Mouse (Mus musculus): ENCODE data around the gene Arfgef3. TPM values are rescaled to one million over a fixed set of nuclear protein-coding genes. Genes with fewer than 3 reads are reported as not detected.

Arfgef3 gene
- polyA plus RNA-seq, 1 experiment from 2014 or later = 0.62 TPM

GRCm38 (mm10) chr10:18664016-18664415 is 79.7 kb downstream of the Arfgef3 start:
- 87% methylated on average over 2 of the region's 2 CpGs for WGBS
- H3K36me3 ChIP-seq (replicated peaks) = no peaks in the 10 kb centered on the region
- H3K9me3 ChIP-seq = peaks cover 6% of the 10 kb centered on the region; the same call in 1 of the 2 replicates
- H3K4me1 ChIP-seq = no peaks in the 10 kb centered on the region
- H3K27me3 ChIP-seq (ENCODE audit: poor library complexity, severe bottlenecking) = no peaks in the 10 kb centered on the region
- no peak for DNase-seq (ENCODE audit: extremely low spot score, low spot score)
- no peak overlapping the region for H3K4me3 ChIP-seq
- no peak overlapping the region for H3K27ac ChIP-seq

- H3K36me3 ChIP-seq (replicated peaks) = no peaks in the 10 kb centered on the region
- 82% methylated on average over 1 of the region's 1 CpGs for WGBS
- no peaks in the 10 kb centered on the region for H3K27me3 ChIP-seq (ENCODE audit: poor library complexity, severe bottlenecking)
- no peaks in the 10 kb centered on the region for H3K4me1 ChIP-seq
- H3K4me3 ChIP-seq = no peak overlapping the region
- H3K9me3 ChIP-seq = peaks cover 6% of the 10 kb centered on the region; the same call in 1 of the 2 replicates
- DNase-seq (ENCODE audit: extremely low spot score, low spot score) = no peak
- no peak overlapping the region for H3K27ac ChIP-seq
Observed at GRCm38 (mm10) chr10:18661606-18662220, 82.0 kb downstream of the Arfgef3 start.

- Histone ChIP-seq H3K36me3 (replicated peaks) (no peaks in the 10 kb centered on the region), H3K4me3 (no peak overlapping the region), H3K27ac (no peak overlapping the region), H3K27me3 (ENCODE audit: poor library complexity, severe bottlenecking) (no peaks in the 10 kb centered on the region), H3K9me3 (peaks cover 6% of the 10 kb centered on the region; the same call in 1 of the 2 replicates), H3K4me1 (no peaks in the 10 kb centered on the region)
- DNase-seq (ENCODE audit: extremely low spot score, low spot score) = no peak
- 84% methylated on average over 2 of the region's 2 CpGs for WGBS
Observed at GRCm38 (mm10) chr10:18660998-18661397, 82.8 kb downstream of the Arfgef3 start.

- Histone ChIP-seq H3K27ac (no peak overlapping the region), H3K4me3 (no peak overlapping the region), H3K4me1 (no peaks in the 10 kb centered on the region), H3K36me3 (replicated peaks) (no peaks in the 10 kb centered on the region), H3K27me3 (ENCODE audit: poor library complexity, severe bottlenecking) (no peaks in the 10 kb centered on the region), H3K9me3 (peaks cover 6% of the 10 kb centered on the region; the same call in 1 of the 2 replicates)
- 88% methylated on average over 1 of the region's 1 CpGs for WGBS
- no peak for DNase-seq (ENCODE audit: extremely low spot score, low spot score)
Observed at GRCm38 (mm10) chr10:18657588-18657987, 86.2 kb downstream of the Arfgef3 start.

- no peaks in the 10 kb centered on the region for H3K9me3 ChIP-seq
- WGBS = 94% methylated on average over 1 of the region's 1 CpGs
- peaks cover 3% of the 10 kb centered on the region; the same call in 1 of the 2 replicates for H3K4me1 ChIP-seq
- H3K27ac ChIP-seq = no peak overlapping the region
- H3K4me3 ChIP-seq = no peak overlapping the region
- no peaks in the 10 kb centered on the region for H3K27me3 ChIP-seq (ENCODE audit: poor library complexity, severe bottlenecking)
- H3K36me3 ChIP-seq (replicated peaks) = no peaks in the 10 kb centered on the region
- no peak for DNase-seq (ENCODE audit: extremely low spot score, low spot score)
Observed at GRCm38 (mm10) chr10:18647069-18647468, 96.7 kb downstream of the Arfgef3 start.

- Histone ChIP-seq H3K4me3 (no peak overlapping the region), H3K27me3 (ENCODE audit: poor library complexity, severe bottlenecking) (no peaks in the 10 kb centered on the region), H3K27ac (no peak overlapping the region), H3K4me1 (peaks cover 3% of the 10 kb centered on the region; the same call in 1 of the 2 replicates), H3K36me3 (replicated peaks) (no peaks in the 10 kb centered on the region), H3K9me3 (no peaks in the 10 kb centered on the region)
- no peak for DNase-seq (ENCODE audit: extremely low spot score, low spot score)
- 86% methylated on average over 10 of the region's 10 CpGs for WGBS
Observed at GRCm38 (mm10) chr10:18646035-18646434, 97.7 kb downstream of the Arfgef3 start.

- no peak overlapping the region for H3K27ac ChIP-seq
- H3K27me3 ChIP-seq (ENCODE audit: poor library complexity, severe bottlenecking) = no peaks in the 10 kb centered on the region
- no peak for DNase-seq (ENCODE audit: extremely low spot score, low spot score)
- 94% methylated on average over 1 of the region's 1 CpGs for WGBS
- H3K9me3 ChIP-seq = no peaks in the 10 kb centered on the region
- H3K4me3 ChIP-seq = no peak overlapping the region
- H3K36me3 ChIP-seq (replicated peaks) = no peaks in the 10 kb centered on the region
- peaks cover 3% of the 10 kb centered on the region; the same call in 1 of the 2 replicates for H3K4me1 ChIP-seq
Observed at GRCm38 (mm10) chr10:18644346-18644745, 99.4 kb downstream of the Arfgef3 start.

- whole genome bisulfite sequencing = 87% methylated on average over 3 of the region's 3 CpGs
- H3K27ac ChIP-seq = no peak overlapping the region
- no peaks in the 10 kb centered on the region for H3K27me3 ChIP-seq (ENCODE audit: poor library complexity, severe bottlenecking)
- no peak for DNase-seq (ENCODE audit: extremely low spot score, low spot score)
- peaks cover 3% of the 10 kb centered on the region; the same call in 1 of the 2 replicates for H3K4me1 ChIP-seq
- no peaks in the 10 kb centered on the region for H3K9me3 ChIP-seq
- no peaks in the 10 kb centered on the region for H3K36me3 ChIP-seq (replicated peaks)
- H3K4me3 ChIP-seq = no peak overlapping the region
Observed at GRCm38 (mm10) chr10:18643506-18643905, 100.2 kb downstream of the Arfgef3 start.

- 71% methylated on average over 5 of the region's 5 CpGs for WGBS
- Histone ChIP-seq H3K36me3 (replicated peaks) (no peaks in the 10 kb centered on the region), H3K9me3 (no peaks in the 10 kb centered on the region), H3K4me3 (no peak overlapping the region), H3K27ac (no peak overlapping the region), H3K27me3 (ENCODE audit: poor library complexity, severe bottlenecking) (no peaks in the 10 kb centered on the region), H3K4me1 (peaks cover 3% of the 10 kb centered on the region; the same call in 1 of the 2 replicates)
- DNase-seq (ENCODE audit: extremely low spot score, low spot score) = no peak
Observed at GRCm38 (mm10) chr10:18642854-18643253, 100.9 kb downstream of the Arfgef3 start.

GRCm38 (mm10) chr10:18640596-18640995 is 103.2 kb downstream of the Arfgef3 start:
- WGBS = 90% methylated on average over 5 of the region's 5 CpGs
- H3K36me3 ChIP-seq (replicated peaks) = no peaks in the 10 kb centered on the region
- DNase-seq (ENCODE audit: extremely low spot score, low spot score) = no peak
- no peaks in the 10 kb centered on the region for H3K9me3 ChIP-seq
- no peak overlapping the region for H3K4me3 ChIP-seq
- H3K27ac ChIP-seq = no peak overlapping the region
- no peaks in the 10 kb centered on the region for H3K27me3 ChIP-seq (ENCODE audit: poor library complexity, severe bottlenecking)
- peaks cover 3% of the 10 kb centered on the region; the same call in 1 of the 2 replicates for H3K4me1 ChIP-seq

- H3K27me3 ChIP-seq (ENCODE audit: poor library complexity, severe bottlenecking) = no peaks in the 10 kb centered on the region
- no peak overlapping the region for H3K27ac ChIP-seq
- WGBS = 91% methylated on average over 9 of the region's 9 CpGs
- H3K4me1 ChIP-seq = no peaks in the 10 kb centered on the region
- H3K36me3 ChIP-seq (replicated peaks) = no peaks in the 10 kb centered on the region
- H3K4me3 ChIP-seq = no peak overlapping the region
- no peak for DNase-seq (ENCODE audit: extremely low spot score, low spot score)
- no peaks in the 10 kb centered on the region for H3K9me3 ChIP-seq
Observed at GRCm38 (mm10) chr10:18635450-18635849, 108.3 kb downstream of the Arfgef3 start.

- Histone ChIP-seq H3K4me1 (no peaks in the 10 kb centered on the region), H3K27me3 (ENCODE audit: poor library complexity, severe bottlenecking) (no peaks in the 10 kb centered on the region), H3K4me3 (no peak overlapping the region), H3K27ac (no peak overlapping the region), H3K36me3 (replicated peaks) (no peaks in the 10 kb centered on the region), H3K9me3 (no peaks in the 10 kb centered on the region)
- no peak for DNase-seq (ENCODE audit: extremely low spot score, low spot score)
- 90% methylated on average over 7 of the region's 7 CpGs for WGBS
Observed at GRCm38 (mm10) chr10:18634405-18634985, 109.3 kb downstream of the Arfgef3 start.

GRCm38 (mm10) chr10:18630498-18630897 is 113.3 kb downstream of the Arfgef3 start:
- Histone ChIP-seq H3K27ac (no peak overlapping the region), H3K27me3 (ENCODE audit: poor library complexity, severe bottlenecking) (no peaks in the 10 kb centered on the region), H3K4me1 (no peaks in the 10 kb centered on the region), H3K9me3 (no peaks in the 10 kb centered on the region), H3K4me3 (no peak overlapping the region), H3K36me3 (replicated peaks) (no peaks in the 10 kb centered on the region)
- no peak for DNase-seq (ENCODE audit: extremely low spot score, low spot score)
- 92% methylated on average over 8 of the region's 8 CpGs for WGBS
